Mouse (Mus musculus) embryonic facial prominence, embryonic 11.5 days (tissue): ENCODE results near the gene Smok2a. TPM values are rescaled to one million over a fixed set of nuclear protein-coding genes. Genes with fewer than 3 reads are reported as not detected.
"Not testable (repeated sequence)": the region's sequence is repeated elsewhere in the genome, so short reads cannot be mapped to it uniquely, and the experiment has no call there.

Experiments used
- ATAC-seq: fragments of 200-750 bp; cut with Nextera tagmentation; replicated peaks from 2 replicates; pipeline ENCODE4 v1.8.0; 2017; ENCODE audit warnings: low read depth; ENCODE audit not compliant: insufficient number of reproducible peaks, low FRiP score, low TSS enrichment
- DNase-seq: peaks from one replicate; pipeline ENCODE4 v3.0.0-alpha.2; 2015; ENCODE audit warnings: low spot score
- H3K27ac ChIP-seq: fragments of 300-500 bp; sonication (generic); replicated peaks from 2 replicates; pipeline ENCODE4 v1.5.1; 2014; ENCODE audit warnings: mild to moderate bottlenecking, low read depth, low read length, control low read depth
- H3K27me3 ChIP-seq: fragments of 300-500 bp; sonication (generic); 2 replicates; pipeline ENCODE4 v1.6.1; 2014; ENCODE audit warnings: mild to moderate bottlenecking, low read length, moderate library complexity, mixed read lengths; ENCODE audit not compliant: control insufficient read depth, insufficient read depth
- H3K36me3 ChIP-seq: fragments of 300-500 bp; sonication (generic); replicated peaks from 2 replicates; pipeline ENCODE4 v1.6.1; 2014; ENCODE audit warnings: low read depth, mild to moderate bottlenecking, low read length, moderate library complexity, mixed read lengths; ENCODE audit not compliant: control insufficient read depth, insufficient read depth
- H3K4me1 ChIP-seq: fragments of 300-500 bp; sonication (generic); 2 replicates; pipeline ENCODE4 v1.6.1; 2014; ENCODE audit warnings: low read length, mixed read lengths; ENCODE audit not compliant: control insufficient read depth, insufficient read depth
- H3K4me2 ChIP-seq: fragments of 300-500 bp; sonication (generic); 2 replicates; pipeline ENCODE4 v1.6.1; 2014; ENCODE audit warnings: low read depth, mild to moderate bottlenecking, control low read depth, low read length, moderate library complexity
- H3K4me3 ChIP-seq: fragments of 300-500 bp; sonication (generic); 2 replicates; pipeline ENCODE4 v1.5.1; 2014; ENCODE audit warnings: low read depth, low read length, control low read depth
- H3K9ac ChIP-seq: fragments of 300-500 bp; sonication (generic); replicated peaks from 2 replicates; pipeline ENCODE4 v1.6.1; 2014; ENCODE audit warnings: mild to moderate bottlenecking, control low read depth, low read length
- H3K9me3 ChIP-seq: fragments of 300-500 bp; sonication (generic); replicated peaks from 2 replicates; pipeline ENCODE4 v1.6.1; 2016; ENCODE audit warnings: mild to moderate bottlenecking, low read length, inconsistent platforms, mixed read lengths; ENCODE audit not compliant: control insufficient read depth
- WGBS: fragments of 180-500 bp; shearing (Covaris S2); extraction: QIAGEN DNeasy Blood & Tissue Kit; methylation state at CpG from one replicate; pipeline ENCODE4 v1.1.7; 2014; 5-methylcytosine and 5-hydroxymethylcytosine counted together
- polyA plus RNA-seq: library from polyadenylated mRNA; unstranded; fragments of >200 nt; fragmentation: Nextera tagmentation; extraction: Ambion mirVana; gene quantifications from 2 replicates; pipeline ENCODE4 v1.2.1, GENCODE M21; 2014

Smok2a gene
- polyA plus RNA-seq, 1 experiment from 2014 or later, result not detected

DNA sequence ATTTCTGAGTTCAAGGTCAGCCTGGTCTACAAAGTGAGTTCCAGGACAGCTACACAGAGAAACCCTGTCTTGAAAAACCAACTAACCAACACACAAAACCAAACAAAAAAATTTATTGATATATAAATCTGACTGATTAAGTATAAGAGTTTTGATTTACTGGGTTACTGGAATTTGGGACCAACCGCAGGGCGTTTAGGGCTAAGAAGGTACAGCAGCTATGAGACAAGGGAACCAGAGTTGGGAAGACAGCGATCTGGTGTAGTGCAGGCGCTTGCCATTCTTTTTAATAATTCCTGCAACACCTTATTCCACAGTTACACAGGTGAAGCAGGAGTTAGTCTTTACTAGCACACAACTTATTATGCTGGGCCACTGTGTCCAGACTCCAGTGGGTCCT lies 19.4 kb upstream of the Smok2a start:
- H3K4me2 ChIP-seq, H3K27me3 ChIP-seq, H3K9ac ChIP-seq, H3K36me3 ChIP-seq, H3K4me3 ChIP-seq, H3K27ac ChIP-seq, H3K4me1 ChIP-seq, ATAC-seq, DNase-seq: not testable (repeated sequence)
- H3K9me3 ChIP-seq, result peaks cover 11% of the 10 kb centered on the region
- WGBS, result 87% methylated on average over 4 of the region's 4 CpGs

DNA sequence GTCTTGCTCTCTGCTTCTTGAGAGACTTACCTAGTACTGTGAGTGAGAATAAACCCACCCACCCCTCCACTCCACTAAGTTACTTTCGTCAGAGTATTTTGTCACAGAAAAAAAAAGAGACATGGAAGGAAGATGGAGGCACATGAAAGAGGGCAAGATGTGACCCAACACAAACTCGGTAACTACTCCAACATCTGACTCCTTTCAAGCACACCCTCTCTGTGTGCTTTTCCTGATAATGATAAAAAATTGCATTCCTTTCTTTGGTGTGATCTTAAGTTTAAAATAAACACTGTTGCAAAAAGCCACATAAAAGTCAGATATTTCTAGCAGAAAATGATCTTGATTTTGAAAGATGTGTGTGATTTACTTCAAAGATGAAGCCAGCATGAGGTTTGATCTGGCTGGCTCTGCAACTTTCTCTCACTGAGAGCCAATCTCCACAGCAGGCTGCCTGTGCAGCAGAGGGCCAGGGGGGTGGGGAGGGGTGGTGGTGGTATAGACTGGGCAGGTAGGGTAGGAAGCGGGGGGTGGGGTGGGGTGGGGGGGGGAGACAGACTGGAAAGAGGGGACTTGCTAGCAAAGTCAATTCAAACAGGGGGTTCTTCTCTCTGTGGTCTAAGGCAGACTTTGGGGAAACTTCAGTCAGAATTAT lies 18.4 kb upstream of the Smok2a start:
- peaks cover 19% of the 10 kb centered on the region for H3K9me3 ChIP-seq
- ATAC-seq, H3K4me3 ChIP-seq, H3K36me3 ChIP-seq, H3K9ac ChIP-seq, DNase-seq, H3K4me1 ChIP-seq, H3K4me2 ChIP-seq, H3K27ac ChIP-seq, H3K27me3 ChIP-seq: not testable (repeated sequence)
- WGBS, result 79% methylated on average over 2 of the region's 3 CpGs

DNA sequence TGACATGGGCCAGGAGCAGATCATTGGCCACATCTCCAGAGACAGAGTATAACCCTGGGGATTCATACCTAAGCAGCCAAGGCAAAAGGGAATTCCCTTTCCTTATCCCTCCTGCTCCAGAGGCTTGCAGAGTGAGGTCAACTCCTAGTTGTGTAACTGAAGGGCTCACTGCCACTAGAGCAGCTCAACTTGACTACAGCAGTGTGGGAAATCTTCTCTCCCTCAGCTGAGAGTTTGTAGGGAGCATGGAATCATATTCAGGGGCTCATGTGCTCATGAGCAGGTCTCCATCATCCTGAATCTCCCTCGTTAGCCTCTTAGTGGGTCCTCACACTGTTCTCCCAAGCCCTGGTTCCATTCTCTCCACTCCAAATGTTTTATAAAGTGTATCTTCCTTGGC lies 15.7 kb upstream of the Smok2a start:
- H3K4me2 ChIP-seq, H3K4me1 ChIP-seq, H3K36me3 ChIP-seq, ATAC-seq, DNase-seq, H3K27me3 ChIP-seq, H3K4me3 ChIP-seq, H3K27ac ChIP-seq, H3K9ac ChIP-seq: not testable (repeated sequence)
- peaks cover 17% of the 10 kb centered on the region for H3K9me3 ChIP-seq
- WGBS, result 91% methylated on average over 1 of the region's 1 CpGs

DNA sequence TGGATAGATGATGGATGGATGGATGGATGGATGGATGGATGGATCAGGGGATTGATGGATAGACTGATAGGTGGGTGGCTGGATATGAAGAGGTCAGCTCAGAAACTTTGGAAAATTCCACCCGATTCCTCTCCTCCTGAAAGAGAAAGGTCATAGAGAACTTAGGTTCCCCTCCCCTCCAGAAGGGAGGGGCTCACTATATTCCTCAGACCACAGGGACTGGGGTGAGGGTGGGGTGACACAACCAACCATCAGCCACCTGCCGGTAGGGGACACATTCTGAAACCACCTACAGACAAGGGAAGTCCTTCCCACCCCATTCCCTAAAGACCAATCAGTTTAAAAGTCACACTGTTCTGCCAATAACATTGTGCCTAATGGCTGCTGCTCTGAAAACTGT lies 14.5 kb upstream of the Smok2a start:
- no peaks in the 10 kb centered on the region for H3K4me1 ChIP-seq
- H3K36me3 ChIP-seq, result no peaks in the 10 kb centered on the region
- no peaks in the 10 kb centered on the region for H3K27me3 ChIP-seq
- peaks cover 18% of the 10 kb centered on the region for H3K9me3 ChIP-seq
- H3K4me2 ChIP-seq, result no peak overlapping the region
- ATAC-seq, result peak; percentile 60; the same call in 1 of the 2 replicates
- no peak overlapping the region for H3K4me3 ChIP-seq
- no peak overlapping the region for H3K9ac ChIP-seq
- DNase-seq, result no peak
- no peak overlapping the region for H3K27ac ChIP-seq
- 87% methylated on average over 2 of the region's 2 CpGs for WGBS

DNA sequence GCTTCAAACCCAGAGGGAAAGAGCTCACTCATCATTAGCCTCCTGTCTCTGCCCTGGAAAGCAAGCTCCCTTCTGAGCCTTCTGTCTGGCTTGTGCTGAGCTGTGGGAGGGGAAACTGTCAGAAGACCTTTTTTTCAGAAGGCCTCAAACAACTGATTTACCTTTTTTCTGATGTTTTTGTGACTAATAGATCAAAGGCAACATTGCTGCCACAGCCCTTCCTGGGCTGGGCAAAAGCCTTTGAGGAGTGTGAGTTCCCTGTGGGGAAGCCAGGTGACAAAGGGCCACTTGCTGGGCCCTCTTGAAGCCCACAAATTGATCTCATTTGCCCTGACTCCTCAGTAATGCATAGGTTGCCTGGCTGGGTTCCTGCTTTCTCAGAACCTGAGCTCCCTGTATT lies 12.5 kb upstream of the Smok2a start:
- ATAC-seq, DNase-seq, H3K4me2 ChIP-seq, H3K4me3 ChIP-seq, H3K4me1 ChIP-seq, H3K27me3 ChIP-seq, H3K27ac ChIP-seq, H3K36me3 ChIP-seq, H3K9ac ChIP-seq: not testable (repeated sequence)
- H3K9me3 ChIP-seq, result peaks cover 37% of the 10 kb centered on the region

- Histone ChIP-seq H3K36me3 (no peaks in the 10 kb centered on the region), H3K27ac (no peak overlapping the region), H3K4me1 (no peaks in the 10 kb centered on the region), H3K9me3 (peaks cover 57% of the 10 kb centered on the region), H3K4me3 (no peak overlapping the region), H3K27me3 (no peaks in the 10 kb centered on the region), H3K9ac (no peak overlapping the region), H3K4me2 (no peak overlapping the region)
- ATAC-seq (no peak), DNase-seq (no peak)
- 74% methylated on average over 7 of the region's 7 CpGs for WGBS
Observed at GRCm38 (mm10) chr17:13212136-13212850, 8.7 kb upstream of the Smok2a start.

- no peaks in the 10 kb centered on the region for H3K27me3 ChIP-seq
- DNase-seq (no peak), ATAC-seq (no peak)
- no peak overlapping the region for H3K27ac ChIP-seq
- no peaks in the 10 kb centered on the region for H3K4me1 ChIP-seq
- no peak overlapping the region for H3K9ac ChIP-seq
- no peak overlapping the region for H3K4me3 ChIP-seq
- H3K9me3 ChIP-seq, result peaks cover 70% of the 10 kb centered on the region
- H3K36me3 ChIP-seq, result no peaks in the 10 kb centered on the region
- no peak overlapping the region for H3K4me2 ChIP-seq
- WGBS, result 56% methylated on average over 4 of the region's 4 CpGs
Observed at GRCm38 (mm10) chr17:13214169-13214568, 6.8 kb upstream of the Smok2a start.

DNA sequence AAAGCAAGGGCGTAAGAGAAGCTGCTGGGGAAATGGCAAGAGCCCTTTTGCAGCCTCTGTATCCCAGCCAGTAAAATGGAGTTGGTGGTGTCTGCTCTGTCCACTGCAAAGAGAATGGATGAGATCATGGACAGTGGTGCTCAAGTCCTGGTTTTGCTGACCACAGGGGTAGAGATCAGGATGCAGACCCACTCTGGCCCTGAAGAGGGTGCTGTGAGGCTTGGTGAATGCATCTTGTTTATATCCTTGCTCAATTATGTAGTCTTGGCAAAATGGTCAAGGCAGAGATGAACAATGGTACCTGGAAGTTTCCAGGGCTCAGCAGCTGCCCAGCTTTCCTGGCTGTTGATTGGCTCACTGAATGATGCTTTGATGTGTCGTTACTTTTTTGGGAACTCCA lies 5.4 kb upstream of the Smok2a start:
- Histone ChIP-seq H3K4me2 (no peak overlapping the region), H3K4me1 (no peaks in the 10 kb centered on the region), H3K4me3 (no peak overlapping the region), H3K27ac (no peak overlapping the region), H3K36me3 (no peaks in the 10 kb centered on the region), H3K9me3 (peaks cover 72% of the 10 kb centered on the region), H3K27me3 (no peaks in the 10 kb centered on the region), H3K9ac (no peak overlapping the region)
- DNase-seq (no peak), ATAC-seq (no peak)
- 82% methylated on average over 2 of the region's 2 CpGs for WGBS
